Mouse (Mus musculus): ENCODE measurements around the gene Tob1. TPM values are rescaled to one million over a fixed set of nuclear protein-coding genes. Genes with fewer than 3 reads are reported as not detected.

Tob1 gene
- polyA plus RNA-seq, 1 experiment from 2014 or later = 32.9 TPM

GRCm38 (mm10) chr11:94253691-94254090, 42.4 kb downstream of the Tob1 start:
- H3K36me3 ChIP-seq = no peaks in the 10 kb centered on the region
- H3K27me3 ChIP-seq = no peaks in the 10 kb centered on the region
- H3K9me3 ChIP-seq = no peaks in the 10 kb centered on the region
- no peak overlapping the region for H3K27ac ChIP-seq
- H3K4me3 ChIP-seq = no peak overlapping the region
- whole genome bisulfite sequencing = 89% methylated on average over 10 of the region's 10 CpGs
- no peak overlapping the region for H3K9ac ChIP-seq
- no peak for ATAC-seq (ENCODE audit: insufficient number of reproducible peaks, insufficient read depth, low FRiP score, low TSS enrichment)
- H3K4me2 ChIP-seq (replicated peaks) = no peak overlapping the region
- H3K4me1 ChIP-seq = 0 out of 2 replicates have a peak, but pooled peaks cover 7% of the 10 kb centered on the region

DNA sequence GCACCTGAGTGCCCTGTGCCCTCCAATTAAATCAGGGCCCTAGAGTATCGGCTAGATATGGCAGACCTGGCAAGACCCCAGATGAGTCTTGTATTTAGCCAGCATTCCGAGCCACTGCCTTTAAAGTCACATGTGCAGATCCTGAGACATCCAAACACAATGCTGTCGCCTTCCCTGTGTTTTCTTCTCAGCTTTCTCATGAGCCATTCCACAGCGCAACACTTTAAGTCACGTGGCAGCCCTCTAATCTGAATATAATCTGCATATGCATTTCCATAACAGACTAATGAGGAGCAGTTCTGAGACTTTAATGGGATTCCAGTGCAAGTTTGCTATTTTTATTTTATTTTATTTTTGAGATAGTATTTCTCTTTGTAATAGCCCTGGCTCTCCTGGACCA, 44.5 kb downstream of the Tob1 start:
- H3K4me3 ChIP-seq = no peak overlapping the region
- H3K36me3 ChIP-seq = no peaks in the 10 kb centered on the region
- WGBS = 70% methylated on average over 5 of the region's 5 CpGs
- no peak for ATAC-seq (ENCODE audit: insufficient number of reproducible peaks, insufficient read depth, low FRiP score, low TSS enrichment)
- no peaks in the 10 kb centered on the region for H3K9me3 ChIP-seq
- 0 out of 2 replicates have a peak, but pooled peaks cover 7% of the 10 kb centered on the region for H3K4me1 ChIP-seq
- no peak overlapping the region for H3K4me2 ChIP-seq (replicated peaks)
- H3K9ac ChIP-seq = no peak overlapping the region
- no peak overlapping the region for H3K27ac ChIP-seq
- no peaks in the 10 kb centered on the region for H3K27me3 ChIP-seq

GRCm38 (mm10) chr11:94257987-94258386, 46.7 kb downstream of the Tob1 start:
- no peak overlapping the region for H3K4me2 ChIP-seq (replicated peaks)
- no peak overlapping the region for H3K27ac ChIP-seq
- H3K4me3 ChIP-seq = no peak overlapping the region
- H3K9ac ChIP-seq = no peak overlapping the region
- ATAC-seq (ENCODE audit: insufficient number of reproducible peaks, insufficient read depth, low FRiP score, low TSS enrichment) = no peak
- no peaks in the 10 kb centered on the region for H3K9me3 ChIP-seq
- no peaks in the 10 kb centered on the region for H3K36me3 ChIP-seq
- H3K27me3 ChIP-seq = no peaks in the 10 kb centered on the region
- 0 out of 2 replicates have a peak, but pooled peaks cover 7% of the 10 kb centered on the region for H3K4me1 ChIP-seq
- 77% methylated on average over 14 of the region's 14 CpGs for WGBS

GRCm38 (mm10) chr11:94259814-94260213, 48.6 kb downstream of the Tob1 start:
- Histone ChIP-seq H3K4me1 (peaks cover 10% of the 10 kb centered on the region; the same call in 1 of the 2 replicates), H3K36me3 (no peaks in the 10 kb centered on the region), H3K4me2 (replicated peaks) (no peak overlapping the region), H3K9me3 (no peaks in the 10 kb centered on the region), H3K4me3 (no peak overlapping the region), H3K27ac (no peak overlapping the region), H3K27me3 (no peaks in the 10 kb centered on the region), H3K9ac (no peak overlapping the region)
- no peak for ATAC-seq (ENCODE audit: insufficient number of reproducible peaks, insufficient read depth, low FRiP score, low TSS enrichment)
- 69% methylated on average over 4 of the region's 4 CpGs for WGBS

GRCm38 (mm10) chr11:94261585-94262370, 50.5 kb downstream of the Tob1 start:
- Histone ChIP-seq H3K4me1 (peaks cover 12% of the 10 kb centered on the region; the same call in 1 of the 2 replicates), H3K9ac (no peak overlapping the region), H3K4me3 (no peak overlapping the region), H3K4me2 (replicated peaks) (no peak overlapping the region), H3K27me3 (no peaks in the 10 kb centered on the region), H3K9me3 (no peaks in the 10 kb centered on the region), H3K36me3 (no peaks in the 10 kb centered on the region), H3K27ac (no peak overlapping the region)
- ATAC-seq (ENCODE audit: insufficient number of reproducible peaks, insufficient read depth, low FRiP score, low TSS enrichment) = no peak
- WGBS = 73% methylated on average over 6 of the region's 6 CpGs

Other genes with a start within 250 kb of the Tob1 start
- gene Gm20390, start 243.2 kb upstream of the Tob1 start, polyA plus RNA-seq (2016; fragmentation: Nextera tagmentation; extraction: Ambion mirVana) = 399 and 428 TPM in 2 replicates
- gene Nme1, start 242.9 kb upstream of the Tob1 start, polyA plus RNA-seq (2016; fragmentation: Nextera tagmentation; extraction: Ambion mirVana) = 155 and 162 TPM in 2 replicates
- 56.5 and 57.3 TPM in 2 replicates for gene Spag9, start 215.4 kb upstream of the Tob1 start, polyA plus RNA-seq (2016; fragmentation: Nextera tagmentation; extraction: Ambion mirVana)
- 11.8 and 13.9 TPM in 2 replicates for gene Wfikkn2, start 34.6 kb downstream of the Tob1 start, polyA plus RNA-seq (2016; fragmentation: Nextera tagmentation; extraction: Ambion mirVana)
- not detected in 2 replicates for gene Gm21885, start 70.4 kb downstream of the Tob1 start, polyA plus RNA-seq (2016; fragmentation: Nextera tagmentation; extraction: Ambion mirVana)
- 143 and 146 TPM in 2 replicates for gene Luc7l3, start 110.5 kb downstream of the Tob1 start, polyA plus RNA-seq (2016; fragmentation: Nextera tagmentation; extraction: Ambion mirVana)
- 25.5 and 35.8 TPM in 2 replicates for gene Ankrd40, start 116.5 kb downstream of the Tob1 start, polyA plus RNA-seq (2016; fragmentation: Nextera tagmentation; extraction: Ambion mirVana)
- gene Abcc3, start 181.5 kb downstream of the Tob1 start, polyA plus RNA-seq (2016; fragmentation: Nextera tagmentation; extraction: Ambion mirVana) = 0.69 and 0.78 TPM in 2 replicates